In the genomic region with DNA sequence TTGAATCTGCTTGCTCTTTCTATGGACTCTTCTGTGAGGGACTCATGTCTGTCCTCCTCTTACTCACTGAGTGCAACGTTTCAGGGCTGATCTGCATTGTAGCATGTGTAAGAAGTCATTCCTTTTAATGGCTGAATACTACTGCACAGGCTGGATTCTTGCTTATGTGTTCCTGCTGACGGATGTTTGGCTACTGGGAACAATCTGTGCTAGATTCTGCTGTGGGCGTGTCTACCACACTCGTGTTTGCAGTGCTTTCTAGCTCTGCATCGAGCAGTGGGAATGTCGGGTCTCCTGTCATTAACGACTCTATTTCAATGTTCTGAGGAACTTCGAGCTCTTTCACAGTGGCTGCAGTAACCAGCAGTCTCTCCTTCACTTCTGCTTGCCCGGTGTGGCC, we compare ENCODE assay signal across 20 mouse cellular contexts. TPM values are rescaled to one million over a fixed set of nuclear protein-coding genes. Genes with fewer than 3 reads are reported as not detected.
DNase-seq lines count a peak whose midpoint lies in the region; ATAC-seq and TF ChIP-seq lines count a peak whose summit lies in the region.
"Had no signal": no experiment of that assay in that cellular context is flagged by ENCODE, and none has a peak within 500 bp of the region (broad histone marks: within the 10 kb centered on the region; RNA-seq: fewer than 3 reads in every experiment).

No protein-coding gene starts in this region.

- 68% methylated on average over 9 of the region's 9 CpGs for WGBS in kidney, embryonic 15.5 days
- WGBS in embryonic facial prominence, embryonic 14.5 days, result 61% methylated on average over 9 of the region's 9 CpGs
- WGBS in olfactory bulb, adult 2 months, result 27% methylated on average over 9 of the region's 9 CpGs

- no peaks in the 10 kb centered on the region for H3K9me3 ChIP-seq in kidney, embryonic 15.5 days (replicated peaks)
- no peaks in the 10 kb centered on the region for H3K9me3 ChIP-seq in embryonic facial prominence, embryonic 14.5 days (ENCODE audit: control insufficient read depth, low read length)
- H3K9me3 ChIP-seq: G1E; heart, embryonic 12.5 days; megakaryocyte, embryonic 14.5 days; neural tube, embryonic 12.5 days had no signal

- peaks cover 33% of the 10 kb centered on the region for H3K4me1 ChIP-seq in kidney, embryonic 15.5 days
- peaks cover 33% of the 10 kb centered on the region for H3K4me1 ChIP-seq in embryonic facial prominence, embryonic 14.5 days (ENCODE audit: control insufficient read depth, insufficient read depth, low read length)
- peaks cover 21% of the 10 kb centered on the region for H3K4me1 ChIP-seq in olfactory bulb, adult 2 months (ENCODE audit: control insufficient read depth, insufficient read depth, low read length)

- H3K36me3 ChIP-seq in kidney, embryonic 15.5 days, result peaks cover 78% of the 10 kb centered on the region
- peaks cover 33% of the 10 kb centered on the region; the same call in 1 of the 2 replicates for H3K36me3 ChIP-seq in embryonic facial prominence, embryonic 14.5 days (ENCODE audit: control insufficient read depth, insufficient read depth, low read length)

- no peak overlapping the region for H3K9ac ChIP-seq in kidney, embryonic 15.5 days
- no peak overlapping the region for H3K9ac ChIP-seq in embryonic facial prominence, embryonic 14.5 days (ENCODE audit: low read depth, low read length)
- H3K9ac ChIP-seq: heart, embryonic 12.5 days; liver, embryonic 14.5 days; neural tube, embryonic 12.5 days had no signal

- no peak overlapping the region for H3K4me3 ChIP-seq in kidney, embryonic 15.5 days (replicated peaks)
- H3K4me3 ChIP-seq in embryonic facial prominence, embryonic 14.5 days (ENCODE audit: low read depth, low read length), result no peak overlapping the region
- H3K4me3 ChIP-seq in olfactory bulb, adult 2 months (ENCODE audit: insufficient read depth, low read depth, low read length), result no peak overlapping the region
- H3K4me3 ChIP-seq: heart, embryonic 12.5 days; megakaryocyte, embryonic 14.5 days; neural tube, embryonic 12.5 days had no signal

- TF ChIP-seq POLR2A in olfactory bulb, adult 2 months (IDR thresholded peaks at IDR 0.05; ENCODE audit: insufficient read depth, low read depth, low read length), result no peak

- DNase-seq in kidney, adult 11 months, result no peak
- peak; percentile 67 for DNase-seq in brain, adult 2 months (ENCODE audit: low read depth, low spot score)
- DNase-seq in embryonic facial prominence, embryonic 14.5 days (ENCODE audit: low spot score), result peak; percentile 19
- DNase-seq in urinary bladder, postnatal 14 days (ENCODE audit: low spot score), result no peak
- no peak for DNase-seq in thymus, postnatal 14 days
- DNase-seq: adrenal gland, adult 2 months; cerebellum, adult 8-10 months; embryo, embryonic 11 days; gastrocnemius, postnatal 14 days; kidney, postnatal 36 days; left cerebral cortex, postnatal 4 days; right cerebral cortex, postnatal 4 days had no signal

- no peaks in the 10 kb centered on the region for H3K27me3 ChIP-seq in kidney, embryonic 15.5 days
- H3K27me3 ChIP-seq in embryonic facial prominence, embryonic 14.5 days (replicated peaks; ENCODE audit: control insufficient read depth, insufficient read depth, low read length), result no peaks in the 10 kb centered on the region
- H3K27me3 ChIP-seq: heart, embryonic 12.5 days; neural tube, embryonic 12.5 days had no signal

- 0 out of 2 replicates have a peak overlapping the region, but pooled peaks have one; percentile 20 for H3K27ac ChIP-seq in kidney, embryonic 15.5 days
- H3K27ac ChIP-seq in embryonic facial prominence, embryonic 14.5 days (replicated peaks; ENCODE audit: low read depth, low read length), result no peak overlapping the region
- H3K27ac ChIP-seq in olfactory bulb, adult 2 months (ENCODE audit: insufficient read depth, low read depth, low read length), result 0 out of 2 replicates have a peak overlapping the region, but pooled peaks have one; percentile 2
- H3K27ac ChIP-seq: liver, embryonic 14.5 days; neural tube, embryonic 12.5 days had no signal

- no peak for TF ChIP-seq CTCF in olfactory bulb, adult 2 months (IDR thresholded peaks at IDR 0.05; ENCODE audit: insufficient read depth, low read depth, low read length)

- no peak for ATAC-seq in kidney, embryonic 15.5 days (replicated peaks; ENCODE audit: low FRiP score)
- no peak for ATAC-seq in embryonic facial prominence, embryonic 14.5 days (ENCODE audit: low read depth)
- ATAC-seq: inflammation-experienced regulatory T-cells, adult 6 months had no signal

- no peak overlapping the region for H3K4me2 ChIP-seq in kidney, embryonic 15.5 days
- no peak overlapping the region for H3K4me2 ChIP-seq in embryonic facial prominence, embryonic 14.5 days (ENCODE audit: low read depth, low read length)
- H3K4me2 ChIP-seq: heart, embryonic 12.5 days; neural tube, embryonic 12.5 days had no signal

RNA-seq across cellular contexts. Expression of gene Mfap2, which starts 13.8 kb away (rescaled TPM):
- polyA plus RNA-seq in kidney, embryonic 15.5 days (2015; fragmentation: Nextera tagmentation; extraction: Ambion mirVana), result 340 and 433 TPM in 2 replicates
- polyA plus RNA-seq in embryonic facial prominence, embryonic 14.5 days (2014; fragmentation: Nextera tagmentation; extraction: Ambion mirVana), result 745 and 811 TPM in 2 replicates
- polyA plus RNA-seq in olfactory bulb, adult 2 months (2012; ENCODE audit: insufficient read depth, insufficient read length, low replicate concordance, missing spikeins), result not detected in 2 replicates
- polyA plus RNA-seq: G1E; inflammation-experienced regulatory T-cells, adult 6 months had no signal

RNA-seq across cellular contexts. Expression of gene Crocc, which starts 36.3 kb away (rescaled TPM):
- polyA plus RNA-seq in kidney, embryonic 15.5 days (2015; fragmentation: Nextera tagmentation; extraction: Ambion mirVana), result 8.5 and 9.5 TPM in 2 replicates
- polyA plus RNA-seq in embryonic facial prominence, embryonic 14.5 days (2014; fragmentation: Nextera tagmentation; extraction: Ambion mirVana), result 5.1 and 6.2 TPM in 2 replicates
- not detected in 2 replicates for polyA plus RNA-seq in olfactory bulb, adult 2 months (2012; ENCODE audit: insufficient read depth, insufficient read length, low replicate concordance, missing spikeins)

RNA-seq across cellular contexts. Expression of gene Atp13a2, which starts 37.4 kb away (rescaled TPM):
- polyA plus RNA-seq in kidney, embryonic 15.5 days (2015; fragmentation: Nextera tagmentation; extraction: Ambion mirVana), result 40.5 and 45.3 TPM in 2 replicates
- polyA plus RNA-seq in embryonic facial prominence, embryonic 14.5 days (2014; fragmentation: Nextera tagmentation; extraction: Ambion mirVana), result 42.9 and 43.5 TPM in 2 replicates
- polyA plus RNA-seq in olfactory bulb, adult 2 months (2012; ENCODE audit: insufficient read depth, insufficient read length, low replicate concordance, missing spikeins), result not detected in 2 replicates

RNA-seq across cellular contexts. Expression of gene Necap2, which starts 54.1 kb away (rescaled TPM):
- 80.0 and 89.4 TPM in 2 replicates for polyA plus RNA-seq in kidney, embryonic 15.5 days (2015; fragmentation: Nextera tagmentation; extraction: Ambion mirVana)
- 66.5 and 78.8 TPM in 2 replicates for polyA plus RNA-seq in embryonic facial prominence, embryonic 14.5 days (2014; fragmentation: Nextera tagmentation; extraction: Ambion mirVana)
- not detected in 2 replicates for polyA plus RNA-seq in olfactory bulb, adult 2 months (2012; ENCODE audit: insufficient read depth, insufficient read length, low replicate concordance, missing spikeins)

Comparison
In these comparisons a context has a peak if more than half of its experiments do, and no peak if none do; other contexts are left out.
1. DNase-seq: peak in brain, adult 2 months (single experiment) and embryonic facial prominence, embryonic 14.5 days (single experiment); none in kidney, adult 11 months (single experiment), urinary bladder, postnatal 14 days (single experiment) and thymus, postnatal 14 days (single experiment).
2. RNA of gene Mfap2, which starts 13.8 kb away (polyA plus RNA-seq): 745 to 811 TPM in embryonic facial prominence, embryonic 14.5 days and 340 to 433 TPM in kidney, embryonic 15.5 days; not detected in olfactory bulb, adult 2 months; every median in the first group is over 100 times any median in the second.
3. RNA of gene Atp13a2, which starts 37.4 kb away (polyA plus RNA-seq): 40.5 to 45.3 TPM in kidney, embryonic 15.5 days and 42.9 to 43.5 TPM in embryonic facial prominence, embryonic 14.5 days; not detected in olfactory bulb, adult 2 months; every median in the first group is over 10 times any median in the second.